Mouse (Mus musculus): Measurements from ENCODE around the gene Dlg2. TPM values are rescaled to one million over a fixed set of nuclear protein-coding genes. Genes with fewer than 3 reads are reported as not detected.

Gene Dlg2
- polyA plus RNA-seq, 1 experiment from 2014 or later, result 5.1 TPM

GRCm38 (mm10) chr7:91591261-91592170 is 1115.0 kb downstream of the Dlg2 start:
- Histone ChIP-seq H3K4me2 (replicated peaks; ENCODE audit: low read depth, low read length) (no peak overlapping the region), H3K9ac (replicated peaks; ENCODE audit: low read depth, low read length) (no peak overlapping the region), H3K4me3 (ENCODE audit: low read depth, low read length) (no peak overlapping the region), H3K4me1 (ENCODE audit: control insufficient read depth, insufficient read depth, low read length) (no peaks in the 10 kb centered on the region), H3K9me3 (ENCODE audit: control insufficient read depth, low read depth, low read length) (no peaks in the 10 kb centered on the region), H3K27ac (ENCODE audit: low read length) (no peak overlapping the region), H3K36me3 (ENCODE audit: control insufficient read depth, insufficient read depth, low read length) (no peaks in the 10 kb centered on the region), H3K27me3 (ENCODE audit: control insufficient read depth, insufficient read depth, low read length) (no peaks in the 10 kb centered on the region)
- WGBS, result 70% methylated on average over 5 of the region's 5 CpGs
- ATAC-seq (ENCODE audit: insufficient number of reproducible peaks, insufficient read depth, low FRiP score, low read depth), result no peak

- H3K4me1 ChIP-seq (ENCODE audit: control insufficient read depth, insufficient read depth, low read length), result no peaks in the 10 kb centered on the region
- no peak for ATAC-seq (ENCODE audit: insufficient number of reproducible peaks, insufficient read depth, low FRiP score, low read depth)
- no peaks in the 10 kb centered on the region for H3K9me3 ChIP-seq (ENCODE audit: control insufficient read depth, low read depth, low read length)
- no peak overlapping the region for H3K4me3 ChIP-seq (ENCODE audit: low read depth, low read length)
- no peak overlapping the region for H3K9ac ChIP-seq (replicated peaks; ENCODE audit: low read depth, low read length)
- H3K27me3 ChIP-seq (ENCODE audit: control insufficient read depth, insufficient read depth, low read length), result no peaks in the 10 kb centered on the region
- no peak overlapping the region for H3K4me2 ChIP-seq (replicated peaks; ENCODE audit: low read depth, low read length)
- no peaks in the 10 kb centered on the region for H3K36me3 ChIP-seq (ENCODE audit: control insufficient read depth, insufficient read depth, low read length)
- 74% methylated on average over 4 of the region's 4 CpGs for WGBS
- H3K27ac ChIP-seq (ENCODE audit: low read length), result no peak overlapping the region
These were observed 1122.1 kb downstream of the Dlg2 start for GRCm38 (mm10) chr7:91598549-91598948.

- no peak overlapping the region for H3K9ac ChIP-seq (replicated peaks; ENCODE audit: low read depth, low read length)
- no peak for ATAC-seq (ENCODE audit: insufficient number of reproducible peaks, insufficient read depth, low FRiP score, low read depth)
- H3K4me2 ChIP-seq (replicated peaks; ENCODE audit: low read depth, low read length), result no peak overlapping the region
- H3K27me3 ChIP-seq (ENCODE audit: control insufficient read depth, insufficient read depth, low read length), result no peaks in the 10 kb centered on the region
- H3K9me3 ChIP-seq (ENCODE audit: control insufficient read depth, low read depth, low read length), result no peaks in the 10 kb centered on the region
- H3K36me3 ChIP-seq (ENCODE audit: control insufficient read depth, insufficient read depth, low read length), result no peaks in the 10 kb centered on the region
- H3K27ac ChIP-seq (ENCODE audit: low read length), result no peak overlapping the region
- no peak overlapping the region for H3K4me3 ChIP-seq (ENCODE audit: low read depth, low read length)
- no peaks in the 10 kb centered on the region for H3K4me1 ChIP-seq (ENCODE audit: control insufficient read depth, insufficient read depth, low read length)
These were observed 1124.8 kb downstream of the Dlg2 start for GRCm38 (mm10) chr7:91601307-91601706.

- Histone ChIP-seq H3K27me3 (ENCODE audit: control insufficient read depth, insufficient read depth, low read length) (no peaks in the 10 kb centered on the region), H3K9me3 (ENCODE audit: control insufficient read depth, low read depth, low read length) (no peaks in the 10 kb centered on the region), H3K4me3 (ENCODE audit: low read depth, low read length) (no peak overlapping the region), H3K27ac (ENCODE audit: low read length) (no peak overlapping the region), H3K36me3 (ENCODE audit: control insufficient read depth, insufficient read depth, low read length) (no peaks in the 10 kb centered on the region), H3K9ac (replicated peaks; ENCODE audit: low read depth, low read length) (no peak overlapping the region), H3K4me1 (ENCODE audit: control insufficient read depth, insufficient read depth, low read length) (no peaks in the 10 kb centered on the region), H3K4me2 (replicated peaks; ENCODE audit: low read depth, low read length) (no peak overlapping the region)
- ATAC-seq (ENCODE audit: insufficient number of reproducible peaks, insufficient read depth, low FRiP score, low read depth), result no peak
- WGBS, result 70% methylated on average over 4 of the region's 4 CpGs
These were observed 1127.1 kb downstream of the Dlg2 start for GRCm38 (mm10) chr7:91603561-91603960.

- WGBS, result 82% methylated on average over 1 of the region's 1 CpGs
- H3K27me3 ChIP-seq (ENCODE audit: control insufficient read depth, insufficient read depth, low read length), result no peaks in the 10 kb centered on the region
- no peak overlapping the region for H3K9ac ChIP-seq (replicated peaks; ENCODE audit: low read depth, low read length)
- H3K4me2 ChIP-seq (replicated peaks; ENCODE audit: low read depth, low read length), result no peak overlapping the region
- ATAC-seq (ENCODE audit: insufficient number of reproducible peaks, insufficient read depth, low FRiP score, low read depth), result no peak
- H3K4me1 ChIP-seq (ENCODE audit: control insufficient read depth, insufficient read depth, low read length), result no peaks in the 10 kb centered on the region
- no peak overlapping the region for H3K27ac ChIP-seq (ENCODE audit: low read length)
- H3K4me3 ChIP-seq (ENCODE audit: low read depth, low read length), result no peak overlapping the region
- H3K36me3 ChIP-seq (ENCODE audit: control insufficient read depth, insufficient read depth, low read length), result no peaks in the 10 kb centered on the region
- no peaks in the 10 kb centered on the region for H3K9me3 ChIP-seq (ENCODE audit: control insufficient read depth, low read depth, low read length)
These were observed 1176.6 kb downstream of the Dlg2 start for GRCm38 (mm10) chr7:91653033-91653432.

GRCm38 (mm10) chr7:91659498-91659897 is 1183.0 kb downstream of the Dlg2 start:
- Histone ChIP-seq H3K9ac (replicated peaks; ENCODE audit: low read depth, low read length) (no peak overlapping the region), H3K27me3 (ENCODE audit: control insufficient read depth, insufficient read depth, low read length) (no peaks in the 10 kb centered on the region), H3K36me3 (ENCODE audit: control insufficient read depth, insufficient read depth, low read length) (no peaks in the 10 kb centered on the region), H3K4me1 (ENCODE audit: control insufficient read depth, insufficient read depth, low read length) (no peaks in the 10 kb centered on the region), H3K4me3 (ENCODE audit: low read depth, low read length) (no peak overlapping the region), H3K27ac (ENCODE audit: low read length) (no peak overlapping the region), H3K9me3 (ENCODE audit: control insufficient read depth, low read depth, low read length) (no peaks in the 10 kb centered on the region), H3K4me2 (replicated peaks; ENCODE audit: low read depth, low read length) (no peak overlapping the region)
- ATAC-seq (ENCODE audit: insufficient number of reproducible peaks, insufficient read depth, low FRiP score, low read depth), result no peak
- 61% methylated on average over 2 of the region's 2 CpGs for WGBS

GRCm38 (mm10) chr7:91672236-91673017 is 1196.0 kb downstream of the Dlg2 start:
- Histone ChIP-seq H3K4me3 (ENCODE audit: low read depth, low read length) (no peak overlapping the region), H3K27me3 (ENCODE audit: control insufficient read depth, insufficient read depth, low read length) (no peaks in the 10 kb centered on the region), H3K9me3 (ENCODE audit: control insufficient read depth, low read depth, low read length) (no peaks in the 10 kb centered on the region), H3K36me3 (ENCODE audit: control insufficient read depth, insufficient read depth, low read length) (no peaks in the 10 kb centered on the region), H3K27ac (ENCODE audit: low read length) (no peak overlapping the region), H3K4me2 (replicated peaks; ENCODE audit: low read depth, low read length) (no peak overlapping the region), H3K4me1 (ENCODE audit: control insufficient read depth, insufficient read depth, low read length) (no peaks in the 10 kb centered on the region), H3K9ac (replicated peaks; ENCODE audit: low read depth, low read length) (no peak overlapping the region)
- peak; percentile 46; the same call in 1 of the 2 replicates for ATAC-seq (ENCODE audit: insufficient number of reproducible peaks, insufficient read depth, low FRiP score, low read depth)
- WGBS, result 69% methylated on average over 13 of the region's 13 CpGs

GRCm38 (mm10) chr7:91674401-91674800 is 1197.9 kb downstream of the Dlg2 start:
- Histone ChIP-seq H3K36me3 (ENCODE audit: control insufficient read depth, insufficient read depth, low read length) (no peaks in the 10 kb centered on the region), H3K9ac (replicated peaks; ENCODE audit: low read depth, low read length) (no peak overlapping the region), H3K9me3 (ENCODE audit: control insufficient read depth, low read depth, low read length) (no peaks in the 10 kb centered on the region), H3K4me2 (replicated peaks; ENCODE audit: low read depth, low read length) (no peak overlapping the region), H3K27ac (ENCODE audit: low read length) (no peak overlapping the region), H3K27me3 (ENCODE audit: control insufficient read depth, insufficient read depth, low read length) (no peaks in the 10 kb centered on the region), H3K4me3 (ENCODE audit: low read depth, low read length) (no peak overlapping the region), H3K4me1 (ENCODE audit: control insufficient read depth, insufficient read depth, low read length) (no peaks in the 10 kb centered on the region)
- no peak for ATAC-seq (ENCODE audit: insufficient number of reproducible peaks, insufficient read depth, low FRiP score, low read depth)
